Mouse (Mus musculus) adrenal gland, postnatal 36 days (tissue): ENCODE results near the gene Aamp. TPM values are rescaled to one million over a fixed set of nuclear protein-coding genes. Genes with fewer than 3 reads are reported as not detected.
"Not testable (repeated sequence)": the region's sequence is repeated elsewhere in the genome, so short reads cannot be mapped to it uniquely, and the experiment has no call there.

ENCODE experiments used
- DNase-seq, 2 experiments: peaks; one replicate each; pipeline ENCODE4 v3.0.0; 2021; ENCODE audit warnings: mixed read lengths in 1 of 2
- total RNA-seq, 2 experiments: library from RNA; stranded (reverse); gene quantifications; 2 replicates each; pipeline ENCODE4 v1.2.3; 2021

The Aamp gene
- total RNA-seq, 2 experiments from 2014 or later = 174 to 190 TPM

DNA sequence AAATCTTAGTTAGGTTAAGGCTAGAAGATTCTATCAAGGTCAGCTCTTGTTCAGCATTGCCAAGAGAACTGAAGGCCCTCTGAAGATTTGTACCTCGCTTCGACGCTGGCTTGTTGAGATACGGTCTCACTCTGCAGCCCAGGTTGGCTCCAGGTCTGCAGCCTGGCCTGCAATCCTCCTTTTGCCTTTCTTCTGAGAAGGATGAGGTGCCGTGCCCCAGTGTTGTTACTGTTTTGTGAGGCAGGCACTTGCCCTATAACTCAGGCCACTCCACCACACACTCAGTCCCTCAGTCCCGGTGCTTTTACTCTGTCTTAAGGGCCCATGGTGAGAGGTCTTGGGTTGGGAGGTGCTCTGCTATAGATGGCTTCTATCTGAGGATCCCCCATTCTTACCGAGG is 17.7 kb upstream of the Aamp start:
- DNase-seq = no peak

DNA sequence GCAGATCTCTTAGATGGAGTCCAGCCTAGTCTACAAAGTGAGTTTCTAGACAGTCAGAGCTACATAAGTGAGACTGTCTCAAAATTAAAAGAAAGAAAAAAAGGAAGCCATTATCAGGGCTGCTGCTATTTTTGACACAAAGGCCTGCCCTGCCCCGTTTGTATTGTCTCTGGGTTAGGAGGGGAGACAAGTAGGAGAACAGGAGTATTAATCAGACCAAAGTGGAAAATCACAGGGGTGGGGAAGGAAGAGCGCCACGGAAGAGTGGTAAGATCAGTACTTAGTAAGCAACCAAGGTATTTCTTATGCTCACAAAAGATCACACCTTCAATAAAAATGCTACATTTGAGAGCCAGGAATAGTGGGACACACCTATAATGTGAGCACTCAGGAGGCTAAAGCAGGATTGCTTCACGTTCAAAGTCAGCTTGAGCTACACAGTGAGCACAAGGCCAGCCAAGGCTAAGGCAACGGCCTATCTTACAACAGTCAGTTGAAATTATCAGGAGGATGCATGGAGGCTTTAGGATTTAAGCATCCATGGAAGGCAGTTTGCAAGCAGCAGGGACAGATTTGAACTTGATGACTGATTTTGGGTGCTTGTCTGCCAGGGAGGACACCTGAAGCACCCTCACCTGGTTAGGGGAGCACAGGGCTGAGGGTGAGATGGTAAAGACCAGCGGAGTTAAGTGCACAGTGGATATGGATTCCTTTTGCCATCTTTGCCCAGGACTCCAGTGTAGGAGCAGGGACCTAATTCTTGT is 16.0 kb upstream of the Aamp start:
- no peak for DNase-seq

DNA sequence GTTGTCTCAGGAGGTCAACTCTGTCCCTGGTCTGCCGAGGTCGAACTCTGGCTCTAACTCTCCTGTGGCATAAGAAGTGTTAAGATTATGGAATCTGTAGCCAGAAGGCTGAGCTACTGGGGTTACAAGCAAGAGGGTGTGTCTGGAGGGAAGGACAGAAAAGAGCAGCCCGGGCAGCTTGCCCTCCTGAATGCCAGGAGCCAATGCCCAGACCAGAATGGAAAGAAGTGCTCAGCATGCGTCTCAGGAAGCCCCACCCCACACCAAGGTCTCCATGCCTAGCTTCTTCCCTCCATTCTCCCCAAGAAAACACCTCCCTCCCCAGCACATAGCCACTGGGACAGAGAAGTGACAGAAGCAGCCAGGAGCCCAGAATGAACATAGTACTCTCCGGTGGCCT is 14.5 kb upstream of the Aamp start:
- peak; percentile 61 to 69 for DNase-seq

DNA sequence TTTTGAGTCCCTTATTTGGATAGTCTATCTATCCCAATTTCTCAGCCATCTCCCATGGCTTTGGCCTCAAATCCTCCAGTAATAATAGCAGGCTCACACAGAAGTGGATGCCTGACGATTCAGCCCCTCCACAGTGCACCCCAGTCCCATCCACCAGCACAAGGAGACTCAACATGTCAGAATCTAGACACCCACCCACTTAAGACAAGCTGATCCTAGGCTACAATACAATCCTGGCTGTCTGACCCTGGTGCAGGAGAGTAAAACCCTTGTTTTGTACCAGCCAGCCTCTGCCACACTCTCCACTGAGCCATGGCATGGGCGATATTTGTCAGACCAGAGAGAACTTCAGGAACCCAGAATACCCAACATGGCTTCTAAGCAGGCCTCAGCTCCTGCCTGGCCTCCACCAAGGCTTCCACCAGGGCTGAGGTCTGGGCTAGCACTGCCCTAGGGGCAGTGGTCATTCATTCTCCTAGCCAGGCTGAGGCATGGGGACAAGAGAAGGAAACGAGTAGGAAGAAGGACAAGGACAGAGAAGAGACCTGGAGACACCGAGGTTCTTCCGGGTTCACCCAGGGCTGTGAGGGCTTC is 13.7 kb upstream of the Aamp start:
- no peak for DNase-seq

DNA sequence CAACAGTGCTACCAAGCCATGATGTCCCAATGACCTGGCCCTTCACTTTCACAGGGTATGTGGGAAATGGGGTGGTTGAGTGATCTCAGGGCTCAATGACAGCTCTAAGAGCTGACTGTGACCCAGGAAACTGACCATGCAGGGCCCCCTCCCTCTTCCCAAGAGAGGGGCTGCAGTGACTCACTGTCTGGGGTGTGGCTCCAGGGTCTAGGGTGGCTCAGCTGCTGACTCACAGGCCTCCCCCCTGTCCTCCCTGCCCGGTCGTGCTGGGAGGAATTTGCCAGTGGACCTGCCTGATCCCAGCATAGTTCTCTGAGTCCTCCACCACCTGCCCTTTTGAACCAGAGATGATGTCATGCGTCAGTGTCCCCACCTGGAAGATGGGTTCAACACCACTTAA is 12.7 kb upstream of the Aamp start:
- peak; percentile 86 to 89 for DNase-seq

DNA sequence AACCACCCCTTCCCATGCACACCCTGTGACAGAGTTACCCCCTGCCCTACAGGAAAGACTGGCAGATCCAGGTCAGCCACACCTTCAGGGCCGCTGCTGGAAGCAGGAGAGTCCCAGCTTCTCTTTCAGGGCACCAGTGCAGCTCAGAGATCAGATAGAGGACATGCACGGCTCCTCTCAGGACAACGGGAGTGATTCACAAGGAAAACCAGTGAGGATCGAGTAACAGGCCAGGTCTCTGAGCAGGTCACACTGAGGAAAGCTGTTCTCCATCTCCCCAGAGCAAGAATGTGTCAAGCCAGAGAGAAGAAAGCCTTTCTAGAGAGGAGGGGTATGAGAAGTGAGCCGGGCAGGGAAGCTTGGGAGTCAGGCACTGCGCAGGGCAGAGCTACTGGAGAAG is 11.9 kb upstream of the Aamp start:
- DNase-seq = no peak

DNA sequence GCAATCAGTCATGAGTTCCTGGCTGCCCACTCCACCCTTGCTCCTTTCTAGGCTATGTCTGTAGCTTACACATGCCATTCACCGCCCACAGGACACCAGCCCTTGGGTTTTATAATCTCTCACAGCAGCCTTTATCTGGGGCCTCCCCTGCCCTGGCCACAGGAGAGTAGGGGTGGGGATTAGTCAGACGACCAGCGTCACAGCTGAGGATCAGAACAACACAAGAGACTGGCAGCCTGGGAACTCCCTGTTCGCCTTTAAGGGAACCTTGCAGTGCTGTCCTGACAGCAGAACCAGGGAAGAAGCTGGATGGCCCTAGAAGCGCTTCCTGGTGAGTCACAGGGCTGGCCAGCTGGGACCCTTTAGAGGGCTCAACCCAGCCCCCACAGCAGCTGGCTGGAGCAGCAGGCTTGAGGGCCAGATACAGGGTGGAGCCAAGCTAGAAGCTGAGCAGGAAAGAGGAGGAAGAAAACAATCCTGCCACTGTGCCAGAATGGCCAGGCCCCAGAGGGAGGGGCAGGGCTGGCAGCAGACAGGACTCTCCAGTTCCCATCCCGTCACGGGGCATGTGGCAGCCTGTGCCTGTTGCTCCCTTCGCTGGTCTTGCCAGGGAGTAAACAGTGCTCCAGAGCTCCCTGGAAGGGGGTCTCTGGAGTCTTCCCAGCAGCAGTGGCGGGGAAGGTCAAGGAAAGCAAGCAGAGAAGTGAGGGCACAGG is 11.1 kb upstream of the Aamp start:
- peak; percentile 90 to 94 for DNase-seq

DNA sequence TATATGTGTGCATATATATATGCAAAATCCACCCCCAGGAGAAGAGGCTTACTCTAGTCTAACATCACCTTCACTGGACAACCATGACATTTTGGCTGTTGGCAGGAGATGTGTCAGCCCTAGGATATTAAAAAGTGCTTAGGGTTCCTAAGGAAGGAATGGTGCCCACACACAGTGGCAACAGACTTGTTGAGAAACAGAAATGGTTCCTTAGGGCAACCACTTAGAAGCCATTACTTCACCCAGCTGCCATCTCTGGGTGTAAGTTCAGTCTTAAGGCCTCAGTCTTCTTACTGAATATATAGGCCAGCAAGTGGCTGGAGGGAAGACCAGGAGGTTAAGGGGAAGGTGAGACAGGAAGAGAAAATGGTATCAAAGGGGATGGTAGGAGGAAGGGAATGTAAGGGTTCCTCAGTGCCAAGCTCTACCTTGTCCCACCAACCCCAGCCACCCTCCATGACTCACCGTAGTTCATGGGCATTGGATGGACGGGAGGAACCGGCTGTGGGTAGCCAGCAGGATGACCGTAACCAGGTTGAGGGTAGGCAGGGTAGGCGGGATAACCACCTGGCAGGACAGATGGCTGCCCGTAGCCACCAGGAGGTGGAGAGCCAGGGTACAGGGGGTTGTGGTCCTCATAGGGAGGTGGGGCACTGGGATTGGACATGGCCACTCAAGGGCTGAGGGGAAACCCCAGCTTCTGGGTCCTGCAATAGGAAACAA is 10.4 kb upstream of the Aamp start:
- DNase-seq = peak; percentile 38 to 40

DNA sequence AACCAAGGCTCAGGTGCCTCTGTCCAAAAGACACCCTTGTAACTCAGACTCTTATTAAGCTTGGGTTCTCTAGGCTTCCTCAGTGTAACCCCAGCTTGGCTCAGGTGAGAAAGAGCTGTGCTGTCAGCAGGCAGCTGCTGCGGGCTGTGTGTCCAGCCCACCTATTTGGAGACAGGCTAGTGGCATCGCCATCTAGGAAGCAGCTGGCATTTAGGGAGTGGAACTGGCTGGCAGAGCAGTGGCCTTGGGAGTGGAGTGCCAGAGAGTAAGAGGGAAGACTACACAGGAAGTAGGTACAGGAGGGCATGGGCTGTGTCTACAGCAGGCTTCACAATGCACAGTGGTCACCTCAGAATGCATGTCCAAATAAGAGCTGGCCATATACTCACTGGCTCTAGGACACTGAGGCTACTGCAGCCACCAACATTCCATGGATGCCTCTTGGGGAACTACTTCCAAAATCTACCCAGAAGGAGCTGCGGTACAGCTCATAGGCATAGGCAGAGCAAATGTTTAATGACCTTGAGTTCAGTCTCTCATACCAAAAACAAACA is 9.6 kb upstream of the Aamp start:
- DNase-seq = peak; percentile 52 to 54

DNA sequence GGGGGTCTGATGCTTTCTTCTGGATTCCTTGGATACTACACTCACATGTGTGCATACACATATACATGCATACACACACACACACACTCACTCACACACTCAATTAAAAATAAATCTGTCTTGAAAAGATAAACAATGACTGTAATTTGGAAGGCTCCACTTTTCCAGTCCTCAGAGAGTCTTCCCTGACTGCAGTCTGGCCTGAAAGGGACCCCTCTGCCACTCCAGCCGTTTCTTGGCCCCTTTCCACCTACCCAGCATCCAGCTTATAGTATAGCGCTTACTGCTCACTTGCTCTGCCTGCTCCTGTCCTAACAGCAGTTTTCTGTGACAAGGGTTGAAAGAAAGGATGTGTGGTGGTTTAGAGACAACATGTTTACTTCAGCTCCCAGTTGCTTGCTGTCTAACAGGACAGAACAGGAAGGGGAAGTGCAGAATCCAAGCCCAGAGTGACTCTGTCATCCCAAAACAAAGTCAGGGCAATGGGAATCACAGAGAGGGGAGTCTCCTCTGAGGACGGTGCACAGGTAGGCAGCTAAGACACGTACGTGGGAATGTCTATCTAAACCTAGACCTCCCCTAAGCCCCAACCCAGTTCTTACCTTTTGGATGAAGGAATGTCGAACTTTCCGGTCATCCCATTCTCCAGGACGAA is 8.9 kb upstream of the Aamp start:
- no peak for DNase-seq

DNA sequence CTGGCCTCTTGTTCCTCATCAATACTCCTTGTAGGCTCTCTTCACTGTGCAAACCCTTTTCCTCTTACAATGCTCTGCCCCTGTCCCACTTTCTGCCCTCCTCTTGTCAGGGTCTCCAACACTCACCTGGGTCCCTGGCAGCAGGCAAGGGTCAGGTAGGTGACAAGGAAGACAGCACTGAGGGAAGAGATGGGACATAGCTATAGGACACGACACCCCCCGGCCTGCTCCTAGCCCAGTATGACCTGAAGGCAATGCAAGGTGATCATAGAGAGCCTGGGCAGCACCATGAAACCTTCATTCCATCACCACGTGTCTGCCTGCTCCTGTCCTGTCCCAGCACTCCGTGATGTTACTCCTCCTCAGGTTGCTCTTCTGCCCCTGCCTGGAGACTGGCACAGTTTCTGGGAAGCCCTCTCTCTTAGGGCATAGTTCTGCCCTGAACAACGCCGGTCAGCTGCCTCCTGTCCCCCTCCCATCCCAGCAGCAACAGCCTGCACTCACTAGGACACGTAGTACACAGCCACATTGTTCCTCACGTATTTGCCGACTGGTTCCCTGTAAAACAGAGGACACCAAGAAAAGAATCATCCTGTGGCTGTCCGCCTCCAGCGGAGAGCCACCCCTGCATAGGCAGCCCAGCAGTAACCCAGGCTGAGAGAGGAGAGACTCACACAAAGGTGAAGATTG is 7.9 kb upstream of the Aamp start:
- no peak for DNase-seq

DNA sequence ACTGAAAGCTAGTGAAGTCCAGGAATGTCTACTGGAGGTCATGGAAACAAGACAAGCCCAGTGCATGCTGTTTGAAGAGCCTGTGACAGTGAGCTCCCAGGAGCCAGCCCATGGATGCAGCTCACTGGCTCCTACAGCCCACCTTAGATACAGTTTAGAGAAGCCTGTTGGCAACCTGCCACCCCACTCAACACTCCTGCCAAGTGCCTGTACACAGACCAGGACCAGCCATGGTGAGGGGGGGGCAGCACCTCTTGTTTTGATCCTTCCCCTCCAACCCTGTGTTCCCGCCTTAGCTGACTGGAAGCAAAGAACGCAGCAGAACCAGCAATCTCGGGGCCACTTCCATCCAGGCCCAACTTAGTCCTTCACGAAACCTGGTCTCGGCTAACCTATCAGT is 5.6 kb upstream of the Aamp start:
- DNase-seq = no peak

DNA sequence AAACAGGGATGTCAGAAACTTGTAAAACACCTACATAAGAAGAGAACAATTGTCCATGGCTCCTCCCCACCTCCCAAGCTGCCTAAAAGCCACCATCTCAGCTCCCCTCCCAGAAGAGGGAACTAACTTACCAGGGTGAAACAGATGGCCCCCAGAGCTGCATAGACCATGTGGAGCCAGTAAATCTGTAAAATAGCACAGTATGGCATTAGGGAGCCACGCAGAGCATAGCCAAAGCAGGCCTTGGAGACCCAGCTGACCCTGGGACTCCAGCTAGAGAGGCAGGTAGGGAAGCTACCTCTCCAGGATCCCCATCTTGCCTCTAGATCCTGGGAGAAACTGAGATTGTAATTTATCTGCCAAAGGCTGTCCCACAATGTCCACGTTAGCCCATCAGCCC is 5.2 kb upstream of the Aamp start:
- no peak for DNase-seq

DNA sequence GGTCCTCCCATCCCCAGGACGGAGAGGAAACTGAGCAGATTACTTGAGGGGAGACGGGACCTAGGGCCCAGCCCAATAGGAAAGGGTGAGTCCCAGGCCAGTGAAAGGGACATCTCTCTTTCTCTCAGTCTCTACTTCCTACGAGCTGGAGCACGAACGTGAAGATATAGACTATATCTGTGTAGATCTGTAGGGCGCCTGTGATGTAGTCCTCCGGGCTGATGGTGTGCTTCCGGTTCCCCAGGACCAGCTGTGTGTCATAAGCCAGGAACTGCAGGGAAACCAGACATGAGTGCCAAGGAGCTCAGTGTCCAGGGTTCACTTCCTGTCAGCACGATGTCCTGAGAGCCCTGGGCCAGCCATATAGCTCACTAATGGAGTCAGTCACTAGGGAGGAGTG is 4.7 kb upstream of the Aamp start:
- no peak for DNase-seq

DNA sequence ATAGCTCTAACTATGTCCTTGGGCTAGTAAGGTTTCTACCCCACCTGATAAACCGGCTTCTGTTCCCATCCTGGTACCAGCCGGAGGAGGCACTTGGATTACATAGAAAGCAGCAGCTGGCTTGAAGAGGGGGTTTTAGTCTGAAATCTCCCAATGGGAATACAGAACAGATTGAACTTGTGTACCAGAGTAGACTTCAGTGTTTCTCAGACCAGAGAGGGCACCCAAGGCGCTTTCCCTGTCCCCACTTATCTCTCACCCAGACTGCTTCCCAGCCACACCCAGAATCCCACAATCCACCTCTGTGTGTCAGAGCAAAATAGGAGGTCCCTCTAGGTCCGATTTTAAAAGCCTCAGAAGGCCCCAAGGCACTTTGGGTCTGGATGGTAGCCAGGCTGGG is 3.8 kb upstream of the Aamp start:
- no peak for DNase-seq

DNA sequence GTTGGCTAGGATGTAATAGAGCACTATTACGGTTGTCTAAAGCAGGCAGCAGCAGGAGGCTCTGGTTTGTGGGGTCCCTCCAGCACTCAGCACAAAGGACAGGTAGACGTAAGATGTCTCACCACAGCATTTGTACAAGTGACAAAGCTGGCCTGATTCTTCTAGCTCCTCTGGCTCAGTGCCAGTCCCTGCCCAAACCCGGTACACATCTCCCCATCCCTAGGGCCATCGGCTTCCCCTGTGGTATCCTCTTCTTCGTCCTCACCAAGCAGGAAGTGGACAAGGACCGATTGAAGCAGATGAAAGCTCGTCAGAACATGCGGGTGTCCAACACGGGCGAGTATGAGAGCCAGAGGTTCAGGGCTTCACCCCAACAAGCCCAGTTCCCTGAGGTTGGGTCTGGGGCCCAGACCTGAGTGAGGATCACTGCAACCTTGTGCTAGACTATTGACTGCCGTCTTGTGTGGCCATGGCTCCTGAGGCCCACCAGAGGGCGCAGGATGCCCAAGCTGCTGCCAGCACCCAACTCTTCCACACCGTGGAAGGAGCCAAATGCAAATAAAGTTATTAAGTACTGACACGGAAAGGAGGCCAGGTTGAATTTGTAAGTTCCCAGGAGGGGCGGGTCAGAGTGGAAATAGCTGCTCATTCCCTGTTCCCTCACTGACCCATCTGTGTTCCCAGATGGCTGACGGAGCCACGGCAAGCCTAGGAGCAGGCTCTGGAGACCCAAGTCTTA is 2.5 kb upstream of the Aamp start:
- DNase-seq = not testable (repeated sequence)

DNA sequence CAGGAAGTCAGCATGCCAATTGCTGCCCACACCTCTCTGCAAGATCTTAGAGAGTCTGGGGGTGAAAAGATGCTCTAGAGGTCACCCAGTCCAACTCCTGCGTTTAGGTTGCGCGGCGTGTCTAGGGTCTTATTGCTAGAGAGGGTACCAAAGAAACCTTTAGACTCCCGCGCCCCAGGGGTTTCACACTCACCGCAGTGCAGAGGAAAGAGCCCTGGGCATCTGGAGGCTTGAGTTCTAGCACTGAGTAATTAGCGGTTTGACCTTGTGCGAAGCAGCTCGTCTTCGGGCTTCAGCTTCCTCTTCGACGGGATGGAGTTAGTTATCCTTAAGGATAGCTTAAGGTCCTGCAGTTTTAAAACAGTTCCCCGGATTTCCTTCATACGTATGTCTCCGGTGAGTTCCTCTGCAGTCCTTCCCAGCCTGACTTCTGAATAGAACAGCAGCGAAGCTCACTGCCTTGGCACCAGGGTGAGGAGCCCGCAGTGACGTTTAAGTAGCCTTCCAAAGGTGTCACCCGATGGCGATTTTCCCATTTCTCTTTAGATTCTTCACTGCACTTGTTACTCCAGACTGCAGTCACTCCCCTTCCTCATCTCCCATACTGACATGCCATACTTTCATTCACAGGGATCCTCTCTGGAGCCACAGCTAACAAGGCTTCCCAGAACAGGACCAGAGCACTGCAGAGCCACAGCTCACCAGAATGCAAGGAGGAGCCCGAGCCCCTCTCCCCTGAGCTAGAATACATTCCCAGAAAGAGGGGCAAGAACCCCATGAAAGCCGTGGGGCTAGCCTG is 873 bp upstream of the Aamp start:
- peak; percentile 33 to 39 for DNase-seq

DNA sequence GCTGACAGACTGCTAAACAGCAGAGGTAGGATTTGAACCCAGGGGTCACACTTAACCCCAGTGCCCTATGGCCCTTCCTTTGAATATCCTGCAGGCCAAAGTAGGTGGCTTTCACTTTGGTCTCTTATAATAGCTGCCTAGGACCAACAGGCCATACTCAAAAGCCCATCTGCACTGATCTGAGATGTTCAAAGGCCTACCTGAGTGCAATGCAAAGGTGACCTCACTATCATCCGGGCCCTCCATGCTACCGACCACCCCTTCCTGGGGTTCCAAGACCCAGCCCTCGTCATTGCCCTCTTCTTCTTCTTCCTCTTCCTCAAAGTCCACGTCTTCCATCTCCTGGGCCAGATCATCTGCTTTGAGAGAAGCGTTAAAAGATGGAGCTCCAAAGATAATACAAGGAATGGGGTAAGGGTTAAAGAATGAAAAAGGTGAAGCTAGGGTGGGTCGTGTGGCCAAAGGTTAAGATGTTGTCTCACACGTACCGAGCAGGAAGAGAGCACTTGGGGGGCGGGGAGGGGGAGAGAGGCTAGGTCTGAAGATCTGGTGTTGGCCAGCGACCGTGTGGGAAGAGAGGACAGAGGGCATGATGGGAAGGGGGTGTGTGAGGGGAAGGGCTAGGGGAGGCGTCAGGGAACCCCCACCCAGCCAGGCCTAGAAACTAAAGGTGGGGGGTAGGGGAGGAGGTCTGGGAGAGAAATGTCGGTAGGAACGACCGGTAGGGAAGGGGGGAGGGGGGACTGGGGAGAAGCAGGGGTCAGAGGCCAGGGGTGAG is 663 bp downstream of the Aamp start:
- DNase-seq = peak; percentile 80 to 83
